Mouse (Mus musculus): Measurements from ENCODE around the gene Mdh2.

DNA sequence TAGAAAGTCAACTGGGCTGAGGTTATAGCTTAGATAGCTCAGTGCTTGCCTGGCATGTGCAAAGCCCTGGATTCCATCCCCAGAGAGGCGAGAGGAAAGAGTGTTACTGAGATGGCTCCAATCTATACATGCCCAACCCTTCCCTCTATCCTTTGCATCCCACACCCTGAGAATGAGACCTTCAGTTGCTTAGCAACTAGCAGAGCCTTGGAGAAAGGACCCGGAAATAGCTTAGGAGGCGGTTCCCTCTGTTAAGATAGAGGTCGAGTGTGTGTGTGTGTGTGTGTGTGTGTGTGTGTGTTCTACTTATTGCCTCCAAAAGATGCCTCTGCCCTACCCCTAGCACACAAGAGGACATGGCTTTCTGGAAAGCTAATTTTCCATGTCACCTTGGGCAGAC lies 54.4 kb downstream of the Mdh2 start:
- TF ChIP-seq POLR2A (IDR thresholded peaks at IDR 0.05; ENCODE audit: insufficient read length, low read depth) = no peak
- TF ChIP-seq TCF12 (IDR thresholded peaks at IDR 0.05; ENCODE audit: insufficient read depth, poor library complexity, severe bottlenecking) = no peak
- no peak for TF ChIP-seq MAX (IDR thresholded peaks at IDR 0.05; ENCODE audit: low read depth)
- no peak for TF ChIP-seq MYOD1 (IDR thresholded peaks at IDR 0.05; ENCODE audit: control insufficient read depth in 1 of 3, insufficient read length in 2 of 3, low read depth in 2 of 3)
- TF ChIP-seq USF1 (IDR thresholded peaks at IDR 0.05; ENCODE audit: low read depth) = no peak
- TF ChIP-seq E2F4 (IDR thresholded peaks at IDR 0.05; ENCODE audit: insufficient read depth) = no peak
- TF ChIP-seq REST (IDR thresholded peaks at IDR 0.05; ENCODE audit: insufficient read depth, insufficient read length) = no peak
- TF ChIP-seq SRF (IDR thresholded peaks at IDR 0.05; ENCODE audit: control insufficient read depth, insufficient read length, low read depth) = no peak
- TF ChIP-seq TCF3 (IDR thresholded peaks at IDR 0.05; ENCODE audit: insufficient read length, low read depth) = no peak
- no peak for TF ChIP-seq POLR2AphosphoS2 (IDR thresholded peaks at IDR 0.05; ENCODE audit: insufficient read length, low read depth)
- TF ChIP-seq CEBPB (IDR thresholded peaks at IDR 0.05; ENCODE audit: insufficient read depth, poor library complexity, severe bottlenecking) = no peak
- TF ChIP-seq MYOG (IDR thresholded peaks at IDR 0.05; ENCODE audit: control insufficient read depth in 1 of 3, insufficient read depth in 1 of 3, insufficient read length in 2 of 3, low read depth in 2 of 3) = no peak
